Mouse (Mus musculus) liver, postnatal 0 days (tissue): ENCODE data around the gene Pycard.
"Not testable (repeated sequence)": the region's sequence is repeated elsewhere in the genome, so short reads cannot be mapped to it uniquely, and the experiment has no call there.

ENCODE experiments used
- CTCF ChIP-seq: sonication (generic); IDR thresholded peaks from 2 replicates; pipeline ENCODE4 v1.5.1; 2016; ENCODE audit warnings: antibody characterized with exemption, low read depth
- EP300 ChIP-seq: IDR thresholded peaks from 2 replicates; pipeline ENCODE4 v1.6.1; 2016; ENCODE audit warnings: antibody characterized with exemption, low read depth, mild to moderate bottlenecking

DNA sequence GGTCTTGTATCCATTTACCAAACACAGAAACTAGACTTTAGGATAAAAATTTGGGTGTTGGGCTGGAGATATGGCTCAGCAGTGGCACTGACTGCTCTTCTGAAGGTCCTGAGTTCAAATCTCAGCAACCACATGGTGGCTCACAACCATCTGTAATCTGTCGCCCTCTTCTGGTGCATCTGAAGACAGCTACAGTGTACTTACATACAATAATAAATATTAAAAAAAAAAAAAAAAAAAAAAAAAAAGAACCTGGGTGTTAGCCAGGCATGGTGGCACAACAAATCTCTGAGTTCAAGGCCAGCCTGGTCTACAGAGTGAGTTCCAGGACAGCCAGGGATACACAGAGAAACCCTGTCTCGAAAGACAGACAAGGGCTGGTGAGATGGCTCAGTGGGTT is 51.6 kb downstream of the Pycard start:
- TF ChIP-seq CTCF: peak; percentile 36
- not testable (repeated sequence) for TF ChIP-seq EP300
